Mouse (Mus musculus) megakaryocyte, embryonic 14.5 days (primary cell): ENCODE data around the gene Hist1h4m. TPM values are rescaled to one million over a fixed set of nuclear protein-coding genes. Genes with fewer than 3 reads are reported as not detected.
"Not testable (repeated sequence)": the region's sequence is repeated elsewhere in the genome, so short reads cannot be mapped to it uniquely, and the experiment has no call there.

Experiments used
- H3K27me3 ChIP-seq: replicated peaks from 2 replicates; pipeline ENCODE3; 2012; ENCODE audit warnings: inconsistent platforms
- H3K36me3 ChIP-seq: replicated peaks from 2 replicates; pipeline ENCODE3; 2012; ENCODE audit warnings: low read length, inconsistent platforms, mixed read lengths
- H3K4me1 ChIP-seq: 2 replicates; pipeline ENCODE4 v1.6.1; 2012; ENCODE audit warnings: inconsistent platforms
- H3K4me3 ChIP-seq: replicated peaks from 2 replicates; pipeline ENCODE3; 2012; ENCODE audit warnings: moderate library complexity, mild to moderate bottlenecking, inconsistent platforms
- H3K9me3 ChIP-seq: 2 replicates; pipeline ENCODE4 v1.6.1; 2012; ENCODE audit warnings: inconsistent platforms
- FLI1 ChIP-seq: IDR thresholded peaks from 2 replicates; pipeline ENCODE4 v1.6.1; 2012; ENCODE audit warnings: low read length, inconsistent platforms, mixed read lengths
- GATA1 ChIP-seq: IDR thresholded peaks from 3 replicates; pipeline ENCODE4 v1.6.1; 2012; ENCODE audit warnings: mixed read lengths, low read length, inconsistent platforms, borderline replicate concordance
- polyA plus RNA-seq: library from polyadenylated mRNA; stranded (reverse); fragments of >175 nt; gene quantifications from 2 replicates; pipeline ENCODE4 v1.2.3, GENCODE M21; 2012; ENCODE audit warnings: low replicate concordance; ENCODE audit not compliant: insufficient read depth

Hist1h4m gene
- polyA plus RNA-seq, 1 experiment = 91.9 TPM

DNA sequence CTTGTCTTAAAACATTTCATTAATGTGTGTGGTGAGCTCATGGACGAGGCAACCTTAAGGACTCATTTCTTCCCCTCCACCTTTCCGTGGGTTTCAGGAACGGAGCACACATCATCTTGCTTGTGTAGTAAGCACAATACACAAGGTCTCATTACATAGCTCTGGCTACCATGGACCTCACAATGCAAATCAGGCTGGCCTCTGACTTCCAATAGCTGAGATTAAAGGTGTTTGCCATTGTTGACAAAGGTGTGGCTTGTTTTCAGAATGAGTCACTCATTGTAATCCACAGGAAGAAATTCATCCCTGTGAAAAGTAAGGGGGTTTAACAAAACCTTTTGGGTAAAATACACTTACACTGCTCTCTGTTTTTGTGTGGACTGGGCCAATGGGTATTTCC, 17.0 kb downstream of the Hist1h4m start:
- peaks cover 11% of the 10 kb centered on the region for H3K4me1 ChIP-seq
- H3K9me3 ChIP-seq = no peaks in the 10 kb centered on the region
- peak overlapping the region; percentile 8 for H3K4me3 ChIP-seq
- peaks cover 3% of the 10 kb centered on the region for H3K36me3 ChIP-seq
- TF ChIP-seq FLI1 = no peak
- TF ChIP-seq GATA1 = no peak
- no peaks in the 10 kb centered on the region for H3K27me3 ChIP-seq

DNA sequence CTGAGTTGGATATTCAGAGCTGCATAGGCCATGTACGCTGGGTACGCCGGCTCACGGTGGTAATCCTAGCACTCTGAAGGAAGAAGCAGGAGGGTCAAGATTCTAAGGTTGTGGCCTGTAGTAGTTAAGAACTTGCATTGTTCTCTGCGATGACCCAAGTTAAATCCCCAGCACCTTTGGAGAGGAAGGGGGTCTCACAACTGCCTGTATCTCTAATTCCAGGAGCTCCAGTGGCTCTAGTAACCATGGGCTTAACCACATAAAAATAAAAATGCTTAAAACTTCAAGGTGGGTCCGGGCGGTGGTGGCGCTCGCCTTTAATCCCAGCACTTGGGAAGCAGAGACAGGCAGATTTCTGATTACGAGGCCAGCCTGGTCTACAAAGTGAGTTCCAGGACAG, 18.8 kb downstream of the Hist1h4m start:
- peak overlapping the region; percentile 85 for H3K4me3 ChIP-seq
- TF ChIP-seq FLI1 (no peak), GATA1 (no peak)
- peaks cover 3% of the 10 kb centered on the region for H3K36me3 ChIP-seq
- H3K4me1 ChIP-seq = peaks cover 11% of the 10 kb centered on the region
- no peaks in the 10 kb centered on the region for H3K9me3 ChIP-seq
- H3K27me3 ChIP-seq = no peaks in the 10 kb centered on the region

DNA sequence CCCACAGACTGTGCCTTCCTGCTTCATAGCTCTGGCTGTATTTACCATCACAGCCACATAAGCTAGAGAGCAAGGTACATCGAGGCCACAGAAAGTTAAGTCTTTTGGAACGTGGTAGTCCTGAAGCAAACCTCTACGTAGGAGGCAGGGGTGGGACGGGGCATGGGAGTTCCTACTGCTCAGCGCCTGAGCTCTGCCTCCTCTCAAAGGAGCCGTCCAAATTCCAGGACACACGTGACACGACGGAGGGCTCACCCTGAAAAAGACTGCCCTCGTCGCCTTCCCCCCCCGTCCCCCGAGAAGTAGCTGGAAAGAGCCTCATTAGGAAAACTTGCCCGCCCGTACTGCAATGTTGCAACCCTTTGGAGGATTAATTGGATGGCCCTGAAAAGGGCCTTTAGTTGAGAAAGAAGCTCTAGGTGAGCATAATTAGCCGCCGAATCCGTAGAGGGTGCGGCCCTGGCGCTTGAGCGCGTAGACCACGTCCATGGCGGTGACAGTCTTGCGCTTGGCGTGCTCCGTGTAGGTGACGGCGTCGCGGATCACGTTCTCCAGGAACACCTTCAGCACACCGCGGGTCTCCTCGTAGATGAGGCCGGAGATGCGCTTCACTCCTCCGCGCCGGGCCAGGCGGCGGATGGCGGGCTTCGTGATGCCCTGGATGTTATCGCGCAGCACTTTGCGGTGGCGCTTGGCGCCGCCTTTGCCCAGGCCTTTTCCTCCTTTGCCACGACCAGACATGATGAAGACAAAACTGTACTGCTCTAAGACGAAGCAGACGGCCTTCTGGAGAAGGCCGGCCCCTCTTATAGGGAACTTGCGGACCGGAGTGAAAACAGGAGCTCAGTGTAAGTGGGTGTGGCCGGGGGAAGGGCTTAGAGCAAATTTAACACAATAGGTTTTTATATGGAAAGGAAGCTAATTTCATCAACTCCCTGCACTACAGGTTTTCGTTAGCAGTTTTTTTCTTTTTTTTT, 20.2 kb downstream of the Hist1h4m start, which contains the start of gene Hist1h4n:
Gene Hist1h4n (minus strand): TSS at position 779 of the 977 bp plus-strand sequence.
- H3K9me3 ChIP-seq, H3K27me3 ChIP-seq, H3K36me3 ChIP-seq: not testable (repeated sequence)
- Histone ChIP-seq H3K4me1 (peaks cover 11% of the 10 kb centered on the region), H3K4me3 (peak within 1 kb of the TSS; percentile 76)

DNA sequence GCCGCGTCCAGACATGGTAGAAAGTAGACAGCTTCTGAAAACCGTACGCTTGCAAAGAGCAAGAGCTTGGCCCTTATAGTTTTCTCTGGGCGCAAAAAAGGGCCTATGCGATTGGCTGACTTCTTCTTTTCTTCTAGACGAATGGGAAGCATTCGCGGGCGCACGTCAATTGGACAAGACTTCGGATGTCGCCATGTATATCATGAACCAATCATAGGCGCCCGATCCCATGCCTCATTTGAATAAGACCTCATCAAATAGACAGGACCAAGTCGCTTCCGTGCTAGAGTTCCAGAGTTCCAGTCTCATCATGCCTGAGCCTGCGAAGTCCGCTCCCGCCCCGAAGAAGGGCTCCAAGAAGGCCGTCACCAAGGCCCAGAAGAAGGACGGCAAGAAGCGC, 21.9 kb downstream of the Hist1h4m start, which contains the start of the genes Hist1h2ap and Hist1h2br:
Gene Hist1h2ap (minus strand): TSS at position 47 of the 400 bp plus-strand sequence.
Gene Hist1h2br (plus strand): TSS at position 283 of the 400 bp plus-strand sequence.
- H3K4me3 ChIP-seq, H3K27me3 ChIP-seq, H3K36me3 ChIP-seq, H3K9me3 ChIP-seq: not testable (repeated sequence)
- H3K4me1 ChIP-seq = peaks cover 11% of the 10 kb centered on the region

DNA sequence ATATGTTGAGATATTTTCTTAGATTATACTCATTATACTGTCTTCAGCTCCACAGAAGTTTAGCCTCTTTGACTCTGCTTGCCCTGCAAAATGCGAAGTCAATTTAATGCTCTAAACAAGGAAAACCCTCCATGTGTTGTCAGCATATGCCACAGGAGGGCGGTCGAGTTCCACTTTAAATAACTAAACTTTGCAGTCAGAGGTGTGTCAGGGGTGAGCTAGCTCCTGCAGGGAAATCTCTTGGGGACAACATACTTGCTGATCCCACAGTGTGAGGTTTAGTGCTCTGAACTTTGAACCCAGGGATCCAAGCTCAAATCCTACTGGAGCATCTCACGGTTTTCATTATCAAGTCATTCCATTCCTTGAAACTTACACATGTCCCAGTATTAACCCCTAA, 29.0 kb downstream of the Hist1h4m start:
- H3K4me1 ChIP-seq, H3K27me3 ChIP-seq, H3K9me3 ChIP-seq, H3K36me3 ChIP-seq, H3K4me3 ChIP-seq: not testable (repeated sequence)

DNA sequence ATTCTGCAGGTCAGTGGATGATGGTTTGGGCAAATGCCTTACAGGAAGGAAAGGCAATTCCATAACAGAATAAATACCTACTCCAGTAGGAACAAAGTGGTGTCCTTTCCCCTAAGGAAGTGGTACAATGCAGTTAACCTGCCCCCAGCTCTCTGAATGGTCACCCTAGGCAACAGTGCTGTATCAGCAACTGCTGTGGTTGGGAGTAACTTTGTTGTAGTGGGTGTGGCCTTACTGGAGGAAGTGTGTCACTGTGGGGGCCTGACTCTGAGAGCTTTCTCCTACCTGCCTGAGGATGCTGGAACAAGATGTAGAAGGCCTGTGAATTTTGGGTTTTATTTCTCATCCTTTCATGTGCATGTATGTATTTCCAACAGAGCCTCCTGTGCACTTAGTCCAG, 34.8 kb downstream of the Hist1h4m start:
- H3K4me1 ChIP-seq, H3K9me3 ChIP-seq, H3K27me3 ChIP-seq, H3K4me3 ChIP-seq, H3K36me3 ChIP-seq: not testable (repeated sequence)

DNA sequence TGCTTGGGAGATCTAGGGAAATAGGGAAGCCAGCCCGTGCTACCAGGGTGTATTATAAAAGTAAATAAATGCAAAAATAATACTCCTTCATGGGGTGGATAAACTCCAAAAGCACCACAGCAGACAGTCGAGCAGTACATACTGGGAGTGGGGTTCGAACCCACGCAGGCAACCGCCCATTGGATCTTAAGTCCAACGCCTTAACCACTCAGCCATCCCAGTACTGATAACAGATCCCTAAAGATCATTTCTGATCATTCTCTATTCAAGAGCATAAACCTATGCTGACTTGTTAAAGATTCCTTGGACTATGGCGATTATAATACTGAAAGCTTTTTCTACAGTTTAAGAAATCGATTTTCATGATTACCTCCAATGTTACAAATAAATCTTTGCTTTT, 36.3 kb downstream of the Hist1h4m start:
- Histone ChIP-seq H3K4me3 (no peak overlapping the region), H3K4me1 (peaks cover 23% of the 10 kb centered on the region)
- TF ChIP-seq FLI1 (no peak), GATA1 (no peak)

DNA sequence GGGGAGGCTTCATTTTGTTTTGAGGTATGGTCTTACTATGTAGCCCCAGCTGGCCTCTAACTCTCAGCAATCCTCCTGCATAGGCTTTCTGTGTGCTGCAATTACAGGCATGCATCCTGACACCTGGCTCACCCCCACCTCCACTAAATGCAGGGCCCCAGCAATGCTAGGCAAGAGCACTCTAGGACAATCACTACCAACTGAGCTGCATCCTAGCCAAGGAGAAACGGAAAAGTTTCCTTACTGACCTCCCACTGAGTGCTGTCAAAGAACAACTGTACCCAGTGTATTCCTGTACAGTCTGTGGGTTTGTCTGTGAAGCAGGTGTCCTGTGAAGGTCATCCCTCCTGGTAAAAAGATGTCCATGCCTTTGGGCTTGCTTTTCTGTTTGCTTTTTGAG, 39.1 kb downstream of the Hist1h4m start:
- H3K4me1 ChIP-seq = peaks cover 43% of the 10 kb centered on the region
- H3K27me3 ChIP-seq, H3K9me3 ChIP-seq, H3K4me3 ChIP-seq, H3K36me3 ChIP-seq: not testable (repeated sequence)

More for the DNA sequence above, 36.3 kb downstream of the Hist1h4m start:
- Histone ChIP-seq H3K27me3 (no peaks in the 10 kb centered on the region), H3K9me3 (no peaks in the 10 kb centered on the region), H3K36me3 (no peaks in the 10 kb centered on the region)

DNA sequence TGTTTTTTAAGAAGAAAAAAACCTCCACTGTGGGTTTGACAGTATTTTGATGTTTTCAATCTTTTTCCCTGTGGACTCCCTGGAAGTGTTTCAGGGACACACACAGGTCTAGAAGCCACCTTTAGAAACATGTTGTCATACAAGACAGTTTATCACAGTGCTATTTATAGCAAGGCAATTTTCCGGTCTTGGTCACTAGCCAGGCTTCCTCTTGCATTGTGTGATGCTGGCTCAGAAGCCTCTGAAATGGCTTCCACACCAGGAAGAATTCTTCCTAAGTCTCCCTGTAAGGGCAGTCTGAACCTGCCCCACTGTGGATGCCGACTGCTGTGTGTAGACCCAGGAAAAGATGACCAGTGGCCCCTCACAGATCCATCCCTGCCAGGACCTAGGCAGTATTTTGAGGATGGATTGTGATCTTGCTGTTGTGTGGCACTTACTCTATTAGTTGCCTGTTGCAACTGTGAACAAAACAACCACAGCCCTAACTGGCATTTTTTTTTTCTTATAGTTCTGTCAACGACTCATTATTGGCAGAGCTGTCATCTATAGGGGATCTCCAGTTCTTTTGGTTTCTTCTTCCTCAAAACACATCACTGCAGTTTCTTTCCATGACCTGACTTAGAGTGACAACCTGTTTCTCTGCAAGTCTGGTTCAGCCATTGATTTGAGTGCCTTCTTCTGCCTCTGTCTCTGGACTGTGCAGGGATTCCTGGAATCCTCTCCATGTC, 40.8 kb downstream of the Hist1h4m start:
- H3K4me1 ChIP-seq = peaks cover 43% of the 10 kb centered on the region
- H3K36me3 ChIP-seq = no peaks in the 10 kb centered on the region
- no peaks in the 10 kb centered on the region for H3K9me3 ChIP-seq
- H3K27me3 ChIP-seq = no peaks in the 10 kb centered on the region
- peak overlapping the region; percentile 76 for H3K4me3 ChIP-seq
- no peak for TF ChIP-seq GATA1
- TF ChIP-seq FLI1 = no peak

DNA sequence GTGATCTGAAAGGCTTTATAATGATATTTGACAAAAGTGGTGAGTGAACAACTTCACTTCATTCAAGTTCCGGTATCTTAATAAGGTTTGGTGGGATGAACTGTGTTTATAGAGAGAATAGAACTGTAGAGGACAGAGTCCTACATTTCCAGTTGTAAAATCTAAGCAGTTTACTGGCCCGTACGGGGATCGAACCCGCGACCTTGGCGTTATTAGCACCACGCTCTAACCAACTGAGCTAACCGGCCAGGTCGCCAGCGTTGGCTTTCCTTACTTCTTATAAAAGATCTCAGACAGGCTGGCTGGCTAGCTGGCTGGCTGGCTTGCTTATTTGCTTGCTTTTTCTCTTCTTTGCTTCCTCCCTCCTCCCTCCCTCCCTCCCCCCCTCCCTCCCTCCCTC, 43.6 kb downstream of the Hist1h4m start:
- Histone ChIP-seq H3K4me3 (peak overlapping the region; percentile 91), H3K27me3 (peaks cover 1% of the 10 kb centered on the region), H3K36me3 (no peaks in the 10 kb centered on the region), H3K9me3 (no peaks in the 10 kb centered on the region), H3K4me1 (peaks cover 43% of the 10 kb centered on the region)
- TF ChIP-seq FLI1 (no peak), GATA1 (no peak)

DNA sequence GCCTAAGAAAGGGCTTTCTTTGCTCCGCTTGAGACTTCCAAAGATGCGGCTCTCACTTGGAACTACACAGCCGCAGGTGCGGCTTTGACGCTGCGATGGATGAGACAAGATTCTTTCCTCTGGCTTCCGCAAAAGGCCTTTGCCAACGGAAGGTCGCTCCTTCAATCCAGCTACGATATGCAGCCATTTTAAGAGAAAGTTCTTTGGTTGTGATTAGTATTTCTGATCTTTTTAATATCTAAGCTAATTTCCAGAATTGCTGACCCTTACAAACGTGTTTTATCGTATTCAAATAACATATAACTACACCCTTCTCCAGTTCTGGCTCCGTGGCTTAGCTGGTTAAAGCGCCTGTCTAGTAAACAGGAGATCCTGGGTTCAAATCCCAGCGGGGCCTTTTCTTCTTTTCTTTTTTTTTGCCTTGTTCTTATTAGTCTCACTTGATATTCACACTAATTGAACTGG, 44.2 kb downstream of the Hist1h4m start:
- TF ChIP-seq FLI1 (no peak), GATA1 (no peak)
- Histone ChIP-seq H3K27me3 (peaks cover 1% of the 10 kb centered on the region), H3K4me3 (peak overlapping the region; percentile 91), H3K4me1 (peaks cover 40% of the 10 kb centered on the region), H3K9me3 (no peaks in the 10 kb centered on the region), H3K36me3 (no peaks in the 10 kb centered on the region)
